Mouse (Mus musculus): ENCODE data around the gene Bche. TPM values are rescaled to one million over a fixed set of nuclear protein-coding genes. Genes with fewer than 3 reads are reported as not detected.

Gene Bche
- 2.1 and 2.3 TPM in 2 replicates for polyA plus RNA-seq (2016; fragmentation: Nextera tagmentation; extraction: Ambion mirVana)

DNA sequence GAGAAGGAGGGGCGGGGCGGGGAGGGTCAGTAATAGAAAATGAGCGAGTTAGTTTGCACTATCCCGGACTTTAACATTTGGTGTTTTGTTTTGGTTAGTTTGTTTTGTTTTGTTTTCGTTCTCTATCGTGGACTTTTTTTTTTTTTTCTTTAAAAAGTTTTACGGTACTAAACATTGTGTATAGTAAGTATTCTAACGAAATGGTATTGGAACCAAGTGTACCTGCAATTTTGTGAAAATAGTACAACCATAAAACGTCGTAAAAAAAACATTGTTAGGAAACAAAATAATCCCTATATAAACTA is at the start of gene Bche:
Gene Bche, minus strand, starts transcription at position 6 of the 305 bp plus-strand sequence.
- Histone ChIP-seq H3K4me1 (no peaks in the 10 kb centered on the region; the same call in 1 of the 2 replicates), H3K27ac (no peak within 1 kb of the TSS), H3K4me2 (peak within 1 kb of the TSS; percentile 56), H3K4me3 (replicated peaks) (peak within 1 kb of the TSS; percentile 39), H3K36me3 (replicated peaks) (no peaks in the 10 kb centered on the region), H3K9ac (peak within 1 kb of the TSS; percentile 47; the same call in 1 of the 2 replicates), H3K9me3 (no peaks in the 10 kb centered on the region), H3K27me3 (no peaks in the 10 kb centered on the region)
- WGBS: 17% methylated on average over 10 of the region's 10 CpGs
- 0 out of 2 replicates have a peak, but pooled peaks have one; percentile 3 for ATAC-seq (ENCODE audit: low FRiP score)

DNA sequence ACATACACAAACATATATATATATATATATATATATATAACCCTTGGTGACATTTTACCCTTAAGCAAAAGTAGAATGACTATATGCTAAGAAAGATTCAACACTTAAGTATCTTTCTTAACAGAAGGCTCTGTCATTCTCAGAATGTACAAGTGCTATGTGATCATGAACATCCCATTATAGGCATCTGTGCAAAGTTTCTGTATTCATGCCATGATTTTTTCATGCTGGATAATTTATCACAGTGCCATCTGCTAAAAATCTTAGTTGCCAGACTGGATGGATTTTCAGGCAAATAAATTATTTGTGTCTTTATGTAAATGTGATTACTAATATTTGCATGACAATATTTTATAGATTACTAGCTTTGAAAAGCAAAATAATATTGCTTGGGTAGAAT is 33.8 kb upstream of the Bche start:
- H3K9ac ChIP-seq: no peak overlapping the region
- H3K9me3 ChIP-seq: no peaks in the 10 kb centered on the region
- no peak for ATAC-seq (ENCODE audit: low FRiP score)
- no peaks in the 10 kb centered on the region for H3K36me3 ChIP-seq (replicated peaks)
- no peaks in the 10 kb centered on the region for H3K27me3 ChIP-seq
- H3K4me1 ChIP-seq: no peaks in the 10 kb centered on the region
- no peak overlapping the region for H3K27ac ChIP-seq
- no peak overlapping the region for H3K4me2 ChIP-seq
- H3K4me3 ChIP-seq (replicated peaks): no peak overlapping the region

DNA sequence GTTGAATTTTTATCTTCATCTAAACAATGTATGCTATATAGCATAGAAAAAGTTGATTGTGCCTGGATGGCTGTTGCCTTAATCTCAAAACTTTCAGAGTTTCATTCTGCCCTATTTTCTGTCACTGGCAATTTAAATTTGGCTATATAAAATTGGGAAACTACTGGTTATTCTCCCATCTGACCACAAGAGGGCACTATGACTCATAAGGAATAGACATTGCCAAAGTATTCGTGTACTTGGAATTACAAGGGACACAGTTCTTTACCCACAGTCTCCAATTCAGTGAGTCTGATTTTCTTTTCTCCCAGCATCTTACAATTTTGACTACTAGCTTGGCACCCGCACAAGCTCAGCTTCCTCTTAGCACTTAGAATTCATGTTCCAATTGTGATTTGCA is 23.5 kb upstream of the Bche start:
- Histone ChIP-seq H3K9ac (no peak overlapping the region), H3K36me3 (replicated peaks) (no peaks in the 10 kb centered on the region), H3K27ac (no peak overlapping the region), H3K4me2 (no peak overlapping the region), H3K27me3 (no peaks in the 10 kb centered on the region), H3K4me1 (no peaks in the 10 kb centered on the region), H3K9me3 (no peaks in the 10 kb centered on the region), H3K4me3 (replicated peaks) (no peak overlapping the region)
- WGBS: 46% methylated on average over 2 of the region's 2 CpGs
- no peak for ATAC-seq (ENCODE audit: low FRiP score)

DNA sequence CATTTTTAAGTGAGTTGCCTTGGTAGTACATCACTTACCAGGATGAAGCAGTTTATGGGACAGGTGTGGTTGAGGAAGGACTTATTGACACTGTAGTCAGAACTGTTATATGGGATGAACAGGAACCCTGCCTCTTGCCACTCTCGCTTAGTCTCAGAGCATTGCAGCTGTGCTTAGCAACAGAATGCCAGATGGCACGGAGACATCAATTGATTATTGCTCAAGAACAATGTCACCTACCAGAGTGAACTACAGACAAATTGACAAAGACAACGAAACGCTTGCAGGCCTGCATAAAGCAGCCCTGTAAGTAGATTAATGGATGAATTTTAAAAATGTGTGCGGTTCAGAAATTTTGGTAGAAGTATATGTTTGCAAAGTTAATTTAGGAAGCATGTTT is 21.3 kb upstream of the Bche start:
- 78% methylated on average over 5 of the region's 5 CpGs for WGBS
- no peak overlapping the region for H3K4me3 ChIP-seq (replicated peaks)
- no peaks in the 10 kb centered on the region for H3K36me3 ChIP-seq (replicated peaks)
- ATAC-seq (ENCODE audit: low FRiP score): no peak
- no peaks in the 10 kb centered on the region for H3K9me3 ChIP-seq
- no peaks in the 10 kb centered on the region for H3K27me3 ChIP-seq
- no peaks in the 10 kb centered on the region for H3K4me1 ChIP-seq
- H3K9ac ChIP-seq: no peak overlapping the region
- H3K4me2 ChIP-seq: no peak overlapping the region
- no peak overlapping the region for H3K27ac ChIP-seq

DNA sequence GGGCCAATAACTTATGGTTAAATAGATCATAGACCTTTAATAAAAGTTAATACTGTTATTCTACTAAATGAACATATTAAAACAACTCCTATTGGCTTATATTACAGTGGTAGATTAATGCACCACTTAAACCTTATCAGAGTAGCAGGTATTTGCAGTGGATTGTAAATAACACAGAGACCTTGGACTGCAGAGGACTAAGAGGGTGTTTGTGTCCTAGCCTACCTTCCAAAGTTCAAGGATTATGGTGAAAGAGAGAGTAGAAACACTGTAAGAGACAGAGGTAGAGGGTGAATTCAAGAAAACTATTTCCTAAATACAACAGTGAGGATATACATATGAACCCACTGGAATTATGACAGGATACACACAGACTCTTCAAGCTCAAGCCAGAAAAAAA is 17.5 kb upstream of the Bche start:
- ATAC-seq (ENCODE audit: low FRiP score): no peak
- no peaks in the 10 kb centered on the region for H3K27me3 ChIP-seq
- no peaks in the 10 kb centered on the region for H3K9me3 ChIP-seq
- no peak overlapping the region for H3K27ac ChIP-seq
- H3K4me2 ChIP-seq: no peak overlapping the region
- no peak overlapping the region for H3K4me3 ChIP-seq (replicated peaks)
- no peaks in the 10 kb centered on the region for H3K4me1 ChIP-seq
- H3K36me3 ChIP-seq (replicated peaks): no peaks in the 10 kb centered on the region
- H3K9ac ChIP-seq: no peak overlapping the region

DNA sequence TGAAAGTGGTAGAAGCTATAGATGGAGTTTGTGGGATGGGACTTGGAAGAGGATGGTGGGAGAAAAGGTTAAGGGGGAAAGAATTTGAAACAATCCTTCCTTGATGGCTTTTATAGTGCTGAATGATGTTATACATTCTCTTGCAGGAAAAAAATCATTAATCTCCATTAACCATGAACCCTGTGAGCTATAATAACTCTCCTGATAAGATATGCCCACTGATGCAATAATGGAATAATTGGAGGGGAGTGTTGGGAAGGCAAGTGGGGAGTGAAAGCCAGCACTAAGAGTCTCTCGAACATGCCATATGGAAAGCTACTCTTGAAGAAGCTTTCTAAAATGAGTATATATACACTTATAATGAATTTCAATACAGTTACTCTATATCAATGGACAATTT is 16.7 kb upstream of the Bche start:
- 96% methylated on average over 1 of the region's 1 CpGs for WGBS
- H3K27ac ChIP-seq: no peak overlapping the region
- H3K4me2 ChIP-seq: no peak overlapping the region
- no peaks in the 10 kb centered on the region for H3K4me1 ChIP-seq
- no peaks in the 10 kb centered on the region for H3K27me3 ChIP-seq
- no peaks in the 10 kb centered on the region for H3K36me3 ChIP-seq (replicated peaks)
- H3K4me3 ChIP-seq (replicated peaks): no peak overlapping the region
- H3K9me3 ChIP-seq: no peaks in the 10 kb centered on the region
- no peak for ATAC-seq (ENCODE audit: low FRiP score)
- H3K9ac ChIP-seq: no peak overlapping the region

DNA sequence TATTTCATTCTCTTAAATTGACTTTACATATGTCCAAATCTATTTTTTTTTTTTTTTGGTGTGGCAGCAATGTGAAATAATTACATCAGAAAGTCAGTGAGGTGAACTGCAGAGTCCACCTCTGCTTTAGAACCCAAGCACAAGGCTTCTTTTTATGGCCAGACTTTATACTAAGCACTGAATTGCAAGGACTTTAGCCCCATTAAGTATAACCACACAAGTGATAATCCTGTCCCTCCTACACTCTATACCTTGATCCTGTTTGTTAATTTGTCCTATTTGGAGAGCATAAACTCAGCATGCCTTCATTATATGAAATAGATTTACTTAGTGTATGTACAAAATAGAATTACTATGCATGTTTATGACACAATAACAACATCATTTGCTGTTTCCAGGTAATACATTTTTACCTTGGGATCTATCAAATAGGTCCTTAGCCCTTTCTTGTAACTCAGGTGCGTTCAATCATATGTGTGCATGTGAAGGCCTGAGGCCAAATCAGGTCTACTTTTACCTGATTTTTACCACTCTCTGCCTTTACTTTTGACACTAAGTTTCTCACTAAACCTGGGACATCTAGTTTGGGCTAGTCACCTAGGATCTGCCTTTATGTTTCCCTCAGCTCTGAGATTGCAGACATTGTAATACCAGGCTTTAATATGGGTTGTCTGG is 9.5 kb upstream of the Bche start:
- no peak overlapping the region for H3K4me2 ChIP-seq
- no peaks in the 10 kb centered on the region for H3K4me1 ChIP-seq
- 100% methylated on average over 1 of the region's 1 CpGs for WGBS
- H3K4me3 ChIP-seq (replicated peaks): no peak overlapping the region
- H3K27me3 ChIP-seq: no peaks in the 10 kb centered on the region
- H3K9me3 ChIP-seq: no peaks in the 10 kb centered on the region
- no peak overlapping the region for H3K27ac ChIP-seq
- H3K9ac ChIP-seq: no peak overlapping the region
- ATAC-seq (ENCODE audit: low FRiP score): no peak
- no peaks in the 10 kb centered on the region for H3K36me3 ChIP-seq (replicated peaks)

DNA sequence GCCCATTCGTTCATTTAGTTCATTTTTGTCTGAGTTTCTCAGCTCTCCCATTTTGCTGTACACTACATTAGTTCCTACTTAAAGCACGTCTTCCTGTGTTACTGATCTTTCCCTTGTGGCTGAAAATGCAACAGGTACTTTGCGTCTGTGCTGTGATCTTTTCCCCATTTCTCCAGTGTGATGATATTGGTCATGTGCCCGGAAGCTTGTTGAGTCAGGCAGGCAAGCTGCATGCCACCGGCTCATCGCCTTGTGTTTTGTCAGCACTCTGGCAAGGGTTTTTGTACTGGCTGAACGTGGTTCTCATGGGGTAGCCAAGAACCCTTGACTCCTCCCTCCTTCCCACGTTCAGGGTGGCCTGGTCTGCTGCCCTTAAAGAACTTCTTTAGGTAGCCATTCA is 1.7 kb upstream of the Bche start:
- no peak for ATAC-seq (ENCODE audit: low FRiP score)

DNA sequence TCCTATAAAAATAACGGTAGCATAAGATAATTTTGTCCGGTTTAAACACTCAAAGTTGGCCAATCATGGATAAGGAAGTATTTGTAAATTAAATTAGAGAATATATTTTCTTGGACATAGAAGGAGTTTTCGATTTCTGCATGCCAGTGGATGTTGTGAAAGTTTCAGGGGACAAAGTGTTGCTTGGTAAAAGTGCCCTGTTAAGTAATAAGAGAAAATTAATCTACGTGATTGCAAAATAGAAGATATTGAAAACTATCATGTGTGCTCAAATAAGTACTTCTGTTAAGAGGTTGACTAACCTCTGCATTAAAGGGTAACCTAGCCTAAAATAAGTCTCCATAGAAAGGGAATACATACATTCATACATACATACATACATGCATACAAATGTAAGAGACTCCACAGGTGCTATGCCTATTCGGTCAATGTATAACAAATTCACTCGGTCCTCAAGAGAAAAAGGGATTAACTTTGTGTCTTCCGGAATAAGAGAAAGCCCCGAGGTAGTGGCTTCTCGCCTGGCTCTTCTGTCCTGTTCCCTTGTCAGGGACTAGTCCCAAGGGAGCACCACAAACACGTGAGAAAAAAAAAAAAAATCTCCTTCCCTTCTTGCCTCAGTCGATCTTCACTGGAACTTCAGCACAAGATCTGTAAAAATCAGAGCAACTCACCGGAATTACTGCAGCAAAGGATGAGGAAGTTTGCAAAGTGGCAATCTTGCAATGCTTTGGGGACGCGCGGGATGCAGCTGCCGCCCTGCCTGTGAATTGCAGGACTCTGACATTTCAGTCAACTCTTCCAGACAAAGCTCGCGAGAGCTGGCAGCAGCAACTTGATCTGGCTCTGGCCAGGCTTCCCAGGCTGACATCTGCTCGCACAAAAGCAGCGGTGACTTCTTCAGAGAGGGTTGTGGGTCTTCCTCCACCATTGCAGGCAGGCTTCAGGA is 480 bp downstream of the Bche start:
- no peaks in the 10 kb centered on the region for H3K36me3 ChIP-seq (replicated peaks)
- peak; percentile 88 for ATAC-seq (ENCODE audit: low FRiP score)
- H3K4me2 ChIP-seq: peak overlapping the region; percentile 56
- no peaks in the 10 kb centered on the region for H3K27me3 ChIP-seq
- H3K9ac ChIP-seq: peak overlapping the region; percentile 47; the same call in 1 of the 2 replicates
- WGBS: 20% methylated on average over 20 of the region's 20 CpGs
- H3K4me1 ChIP-seq: no peaks in the 10 kb centered on the region; the same call in 1 of the 2 replicates
- H3K9me3 ChIP-seq: no peaks in the 10 kb centered on the region
- peak overlapping the region; percentile 39 for H3K4me3 ChIP-seq (replicated peaks)
- no peak overlapping the region for H3K27ac ChIP-seq

More for the DNA sequence above, 1.7 kb upstream of the Bche start:
- no peak overlapping the region for H3K4me2 ChIP-seq
- H3K4me3 ChIP-seq (replicated peaks): no peak overlapping the region
- H3K4me1 ChIP-seq: no peaks in the 10 kb centered on the region; the same call in 1 of the 2 replicates
- WGBS: 78% methylated on average over 8 of the region's 8 CpGs
- H3K36me3 ChIP-seq (replicated peaks): no peaks in the 10 kb centered on the region
- H3K27me3 ChIP-seq: no peaks in the 10 kb centered on the region
- H3K27ac ChIP-seq: no peak overlapping the region
- H3K9ac ChIP-seq: no peak overlapping the region
- no peaks in the 10 kb centered on the region for H3K9me3 ChIP-seq

DNA sequence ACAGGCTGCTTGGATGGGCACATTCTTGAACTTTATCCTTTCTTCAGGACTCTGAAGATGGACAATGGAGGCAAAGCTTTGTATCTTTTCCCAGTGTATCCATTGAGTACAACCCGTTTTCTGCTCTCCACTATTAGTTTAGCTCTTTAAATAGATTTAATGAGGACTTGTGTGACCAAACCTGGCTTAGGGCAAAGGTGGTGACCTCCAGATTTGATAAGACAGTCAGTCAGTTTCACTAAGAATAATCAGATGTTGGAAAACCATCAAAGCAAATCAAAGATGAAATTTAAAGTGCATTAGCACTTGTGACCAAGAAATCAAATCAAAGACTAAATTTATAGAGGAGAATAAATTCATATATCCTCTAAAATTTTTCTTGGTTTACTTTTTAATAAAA is 1.7 kb downstream of the Bche start:
- Histone ChIP-seq H3K9me3 (no peaks in the 10 kb centered on the region), H3K4me2 (no peak overlapping the region), H3K4me3 (replicated peaks) (no peak overlapping the region), H3K27ac (no peak overlapping the region), H3K4me1 (no peaks in the 10 kb centered on the region; the same call in 1 of the 2 replicates), H3K27me3 (no peaks in the 10 kb centered on the region), H3K9ac (no peak overlapping the region), H3K36me3 (replicated peaks) (no peaks in the 10 kb centered on the region)
- 27% methylated on average over 1 of the region's 1 CpGs for WGBS
- no peak for ATAC-seq (ENCODE audit: low FRiP score)

DNA sequence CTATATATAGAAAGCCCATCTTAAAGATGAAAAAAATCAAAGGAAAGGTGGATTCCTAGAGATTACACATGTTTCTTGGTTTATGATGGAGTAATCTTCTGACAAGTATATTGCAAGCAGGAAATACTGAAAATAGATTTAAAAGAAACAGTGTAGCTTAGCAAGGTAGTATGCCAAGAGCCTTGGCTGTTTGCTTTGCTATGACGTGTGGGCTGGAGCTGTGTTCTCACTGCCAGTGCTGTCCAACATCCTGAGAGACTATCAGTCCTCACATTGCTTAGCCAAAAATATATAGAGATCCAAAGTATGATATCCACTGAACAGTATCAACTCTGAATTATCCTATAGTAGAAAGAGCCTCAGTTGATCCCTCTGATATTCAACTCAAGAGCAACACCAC is 9.3 kb downstream of the Bche start:
- WGBS: 90% methylated on average over 1 of the region's 1 CpGs

DNA sequence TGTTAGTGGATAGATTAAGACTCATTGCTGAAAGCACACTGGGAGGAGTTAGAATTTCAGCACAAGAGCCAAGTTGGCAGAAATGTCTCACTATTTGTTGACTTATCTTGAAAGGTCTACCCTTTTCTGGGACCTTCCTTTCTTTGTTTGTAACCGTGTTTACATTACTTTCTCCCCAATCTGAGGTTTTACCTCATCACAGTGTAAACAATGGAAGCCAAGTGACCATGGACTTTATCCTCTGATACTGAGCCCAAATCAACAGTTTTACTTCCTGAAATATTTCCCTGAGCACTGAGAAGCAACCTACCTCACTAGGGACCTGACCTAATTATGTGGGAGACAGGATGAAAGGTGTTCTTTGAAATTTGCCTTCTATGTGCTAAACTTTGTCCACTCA is 34.9 kb downstream of the Bche start:
- H3K4me1 ChIP-seq: no peaks in the 10 kb centered on the region
- no peaks in the 10 kb centered on the region for H3K27me3 ChIP-seq
- no peaks in the 10 kb centered on the region for H3K9me3 ChIP-seq
- ATAC-seq (ENCODE audit: low FRiP score): no peak
- no peak overlapping the region for H3K9ac ChIP-seq
- no peaks in the 10 kb centered on the region for H3K36me3 ChIP-seq (replicated peaks)
- H3K27ac ChIP-seq: no peak overlapping the region
- H3K4me2 ChIP-seq: no peak overlapping the region
- H3K4me3 ChIP-seq (replicated peaks): no peak overlapping the region
- 83% methylated on average over 1 of the region's 1 CpGs for WGBS

More for the DNA sequence above, 9.3 kb downstream of the Bche start:
- no peak overlapping the region for H3K9ac ChIP-seq
- H3K27me3 ChIP-seq: no peaks in the 10 kb centered on the region
- H3K36me3 ChIP-seq (replicated peaks): no peaks in the 10 kb centered on the region
- H3K9me3 ChIP-seq: no peaks in the 10 kb centered on the region
- no peak overlapping the region for H3K4me2 ChIP-seq
- H3K27ac ChIP-seq: no peak overlapping the region
- no peaks in the 10 kb centered on the region for H3K4me1 ChIP-seq
- no peak for ATAC-seq (ENCODE audit: low FRiP score)
- H3K4me3 ChIP-seq (replicated peaks): no peak overlapping the region

DNA sequence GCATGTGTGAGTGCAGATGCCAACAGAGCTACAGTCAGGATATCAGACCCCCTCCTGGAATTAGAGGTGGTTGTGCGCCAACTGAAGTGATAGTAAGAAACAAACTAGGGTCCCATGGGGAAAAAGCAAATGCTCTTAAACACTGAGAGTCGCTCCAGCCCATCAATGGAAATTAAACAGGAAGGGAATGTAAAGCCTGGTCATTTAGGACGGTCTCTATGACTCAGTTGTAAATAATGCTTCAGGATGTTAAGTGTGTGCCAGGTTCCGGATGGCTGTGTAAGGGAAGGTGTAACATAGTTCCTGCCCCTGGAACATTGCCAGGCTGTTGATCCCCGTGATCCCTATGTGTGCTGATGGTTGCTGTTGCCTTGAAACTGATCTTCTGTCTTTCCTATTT is 40.0 kb downstream of the Bche start:
- no peaks in the 10 kb centered on the region for H3K4me1 ChIP-seq
- no peak for ATAC-seq (ENCODE audit: low FRiP score)
- WGBS: 91% methylated on average over 5 of the region's 5 CpGs

More for the DNA sequence above, 40.0 kb downstream of the Bche start:
- Histone ChIP-seq H3K27me3 (no peaks in the 10 kb centered on the region), H3K9ac (no peak overlapping the region), H3K4me2 (no peak overlapping the region), H3K4me3 (replicated peaks) (no peak overlapping the region), H3K9me3 (no peaks in the 10 kb centered on the region), H3K36me3 (replicated peaks) (no peaks in the 10 kb centered on the region), H3K27ac (no peak overlapping the region)
